Mouse (Mus musculus) left cerebral cortex, adult 8-10 months (tissue): Measurements from ENCODE around the gene Hoxb13. TPM values are rescaled to one million over a fixed set of nuclear protein-coding genes. Genes with fewer than 3 reads are reported as not detected.

Experiments used
- DNase-seq, 2 experiments: peaks; one replicate each; pipeline ENCODE4 v3.0.0; 2022; ENCODE audit warnings: low spot score in 2 of 2
- total RNA-seq, 4 experiments: library from RNA; stranded (reverse); gene quantifications; 2 replicates each; pipeline ENCODE4 v1.2.4; 2022

Gene Hoxb13
- not detected for total RNA-seq

GRCm38 (mm10) chr11:96193521-96194400, at the start of gene Hoxb13:
TSS of gene Hoxb13 (plus strand) at chr11:96194316.
- DNase-seq, result no peak

- DNase-seq, result peak in 1 of 2 experiments; percentile 19
Observed at GRCm38 (mm10) chr11:96145622-96146270, 48.4 kb upstream of the Hoxb13 start.

DNA sequence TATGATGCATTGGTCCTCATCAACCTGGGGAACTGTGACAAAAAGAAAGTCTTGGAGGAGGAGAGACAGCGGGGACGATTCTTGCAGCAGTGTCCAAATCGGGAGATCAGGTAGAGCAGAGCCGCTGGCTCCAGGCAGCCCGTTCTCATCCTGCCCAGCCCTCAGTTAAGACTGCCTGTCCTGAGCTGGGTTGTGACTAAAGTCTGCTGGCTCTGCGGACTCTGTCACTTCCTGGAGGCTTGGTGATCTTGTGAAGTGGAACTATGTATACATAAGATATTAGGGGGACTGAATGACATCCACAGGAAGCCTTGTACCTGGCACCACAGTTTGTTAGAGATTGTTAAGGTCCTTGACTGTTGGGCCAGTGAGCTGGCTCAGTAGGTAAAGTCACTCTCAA, 46.6 kb upstream of the Hoxb13 start:
- no peak for DNase-seq

GRCm38 (mm10) chr11:96164769-96165168, 29.3 kb upstream of the Hoxb13 start:
- DNase-seq, result no peak

GRCm38 (mm10) chr11:96168125-96168524, 26.0 kb upstream of the Hoxb13 start:
- DNase-seq, result no peak

DNA sequence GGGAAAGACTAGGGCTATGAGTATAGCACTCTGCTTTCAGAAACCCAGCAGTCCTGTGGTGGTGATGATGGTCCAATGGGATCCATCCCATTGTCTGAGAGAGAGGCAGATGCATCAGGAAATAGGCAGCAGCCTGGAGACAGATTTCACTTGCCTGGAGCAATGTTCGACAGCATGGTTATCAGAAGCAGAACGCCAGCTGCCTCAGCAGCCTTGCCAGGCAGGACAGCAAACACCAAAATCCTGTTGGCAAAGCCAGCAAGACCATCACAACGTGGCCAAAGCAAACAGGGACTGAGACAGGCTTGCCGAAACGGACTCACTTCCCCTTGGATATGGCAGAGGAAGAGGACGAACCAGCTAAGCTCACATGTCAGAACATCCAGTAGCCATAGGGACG, 25.1 kb upstream of the Hoxb13 start:
- no peak for DNase-seq

GRCm38 (mm10) chr11:96170711-96171379, 23.3 kb upstream of the Hoxb13 start:
- no peak for DNase-seq

- DNase-seq, result no peak
Observed at GRCm38 (mm10) chr11:96171601-96172000, 22.5 kb upstream of the Hoxb13 start.

- no peak for DNase-seq
Observed at GRCm38 (mm10) chr11:96172511-96173287, 21.4 kb upstream of the Hoxb13 start.

DNA sequence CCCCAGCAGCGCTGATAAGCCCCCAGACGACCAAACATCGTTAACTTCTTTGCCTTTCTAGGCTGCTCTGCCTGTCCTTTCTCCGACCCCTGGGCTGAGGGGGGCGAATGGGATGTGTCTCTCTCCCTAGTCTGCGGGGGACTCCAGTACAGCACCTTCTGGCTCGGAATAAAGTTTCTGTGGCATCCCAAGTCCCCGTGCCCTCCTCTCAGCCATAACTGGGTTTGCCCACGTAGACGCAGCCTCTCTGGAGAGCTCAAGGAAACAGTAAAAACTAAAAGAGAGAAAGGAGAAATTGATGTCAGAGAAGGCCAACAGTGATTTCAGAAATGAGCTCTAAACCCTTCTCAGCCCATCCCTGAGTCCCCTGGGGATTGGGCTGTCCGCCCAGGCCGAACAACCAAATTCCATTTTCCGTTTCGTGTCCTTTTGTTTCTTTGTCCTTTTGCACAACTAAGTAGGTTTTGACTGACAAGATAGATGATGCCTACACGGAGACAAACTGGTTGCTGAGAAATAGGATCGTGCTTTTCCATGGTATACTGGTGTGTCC, 20.8 kb upstream of the Hoxb13 start:
- DNase-seq, result no peak

DNA sequence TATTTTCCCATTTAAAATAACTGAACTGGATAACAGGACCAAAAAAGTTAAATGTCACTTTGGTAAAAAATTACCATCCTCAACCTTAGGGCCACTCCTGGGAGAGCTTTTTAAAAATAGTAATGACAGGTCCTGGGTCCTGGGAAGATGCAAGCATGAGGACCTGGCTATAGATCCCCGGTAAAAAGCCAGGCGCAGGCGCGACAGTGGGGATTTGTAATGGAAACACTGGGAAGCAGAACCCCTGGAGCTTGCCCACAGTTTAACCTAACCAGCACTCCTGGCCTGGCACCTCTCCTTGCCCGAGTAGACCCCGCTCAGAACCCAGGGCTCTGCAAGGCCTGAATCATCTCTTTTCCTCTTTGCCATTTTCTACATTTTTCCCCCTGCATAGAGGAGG, 19.2 kb upstream of the Hoxb13 start:
- DNase-seq, result no peak

GRCm38 (mm10) chr11:96175511-96175910, 18.6 kb upstream of the Hoxb13 start:
- no peak for DNase-seq

DNA sequence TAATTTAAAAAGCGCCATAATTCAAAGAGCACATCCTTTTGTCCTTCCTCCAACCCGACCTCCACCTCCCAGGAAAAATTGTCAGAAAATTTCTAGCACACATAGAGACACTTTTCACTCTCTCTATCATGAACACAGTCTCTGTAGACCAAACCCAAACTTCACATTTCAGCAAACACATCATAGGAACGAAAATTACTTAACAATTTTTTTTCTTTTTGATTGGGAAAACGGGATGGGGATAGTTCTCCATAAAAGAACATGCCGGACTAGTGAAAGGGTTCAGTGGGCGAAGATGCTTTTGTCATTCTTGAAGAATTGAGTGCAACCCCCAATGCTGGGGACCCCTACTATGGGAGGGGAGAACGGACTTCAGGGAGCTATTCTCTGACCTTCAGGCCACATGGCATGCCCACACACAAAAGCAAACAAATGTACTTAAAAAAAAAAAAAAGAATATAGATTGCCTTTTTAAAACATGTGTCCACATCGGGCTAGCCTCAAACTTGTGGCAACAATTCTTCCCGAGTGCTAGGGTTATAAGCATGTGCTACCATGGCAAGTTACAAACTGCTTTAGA, 18.1 kb upstream of the Hoxb13 start:
- no peak for DNase-seq

DNA sequence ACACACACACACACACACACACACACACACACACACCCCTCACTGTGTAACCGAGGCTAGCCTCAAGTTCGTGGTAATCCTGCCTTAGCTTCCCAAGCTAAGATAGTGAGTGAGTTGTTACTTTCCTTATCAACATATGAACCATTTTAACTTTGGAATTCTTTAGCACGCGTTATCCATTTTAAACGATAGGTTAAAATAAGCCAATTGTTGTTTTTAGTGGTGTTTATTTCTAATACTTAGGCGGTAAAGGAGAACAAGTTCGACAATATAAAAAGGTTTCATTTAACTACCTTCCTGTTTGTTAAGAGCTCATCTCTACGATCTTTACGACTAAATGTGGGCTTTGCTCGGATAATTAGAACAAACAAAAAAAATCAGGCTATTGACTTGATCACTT, 17.3 kb upstream of the Hoxb13 start:
- DNase-seq, result no peak

DNA sequence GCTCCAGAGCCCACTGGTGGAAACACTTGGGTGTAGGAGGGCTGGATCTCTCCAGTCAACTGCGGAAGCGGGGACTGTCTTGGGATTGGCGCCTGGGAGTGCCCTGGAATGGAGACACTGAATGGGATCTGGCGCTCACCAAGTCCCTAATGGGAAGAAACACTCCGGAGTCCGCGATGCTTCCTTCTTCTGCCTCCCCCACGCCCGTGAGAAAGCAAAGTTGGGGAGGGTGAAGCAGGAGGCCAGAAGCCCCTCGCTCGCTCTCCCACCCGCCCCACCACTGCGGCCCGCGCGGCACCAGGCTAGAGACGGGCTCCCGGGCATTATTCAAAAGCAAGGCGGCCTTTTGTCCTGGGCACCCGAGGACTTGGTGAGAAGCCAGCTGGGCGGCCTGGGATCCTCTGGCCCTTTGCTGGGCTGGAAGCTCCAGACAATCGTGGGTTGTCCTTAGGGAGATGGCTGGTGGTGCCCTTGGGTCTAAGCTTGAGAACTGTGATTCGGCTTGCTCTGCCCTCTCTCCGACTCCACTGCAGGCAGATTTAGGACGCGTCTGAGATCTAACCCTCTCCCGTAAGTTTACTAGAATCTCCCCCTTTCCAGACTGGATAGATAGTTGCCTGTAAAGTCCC, 16.5 kb upstream of the Hoxb13 start:
- DNase-seq, result no peak

DNA sequence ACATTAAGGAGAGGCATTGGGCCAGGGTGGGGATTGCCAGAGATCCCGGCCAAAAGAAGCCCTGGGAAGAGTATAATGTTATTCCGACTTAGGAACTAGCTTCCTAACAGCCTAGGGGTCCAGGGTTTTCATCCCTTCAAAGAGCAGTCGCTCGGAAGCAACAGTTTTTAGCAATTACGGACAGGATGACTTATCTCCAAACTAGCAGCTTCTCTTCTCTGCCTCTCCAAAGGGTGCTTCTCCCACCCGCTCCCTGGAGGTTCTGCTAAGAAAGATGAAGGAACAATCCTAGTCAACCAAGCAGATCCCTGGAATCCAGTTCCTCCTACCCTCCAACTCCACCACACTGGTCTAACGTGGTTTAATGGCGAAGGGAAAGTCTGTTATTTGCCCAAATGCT, 15.8 kb upstream of the Hoxb13 start:
- no peak for DNase-seq

GRCm38 (mm10) chr11:96178911-96179503, 15.1 kb upstream of the Hoxb13 start:
- no peak for DNase-seq

DNA sequence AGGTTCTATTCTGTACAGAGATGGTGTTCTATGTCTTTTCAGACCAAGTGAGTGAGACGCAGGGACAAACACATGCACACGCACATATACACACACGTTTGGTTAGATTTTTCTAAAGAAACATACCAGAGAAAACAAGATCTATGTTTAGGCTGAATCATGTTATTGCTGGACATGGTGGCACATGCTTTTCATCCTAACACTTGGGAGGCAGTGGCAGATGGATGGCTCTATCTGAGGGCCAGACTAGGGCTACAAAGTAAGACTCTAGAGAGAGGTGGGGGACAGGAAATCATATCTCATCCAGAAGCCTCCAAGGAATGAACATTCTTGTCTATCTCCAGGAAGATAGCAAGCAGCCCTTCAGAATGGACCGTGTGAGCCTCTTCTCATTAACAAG, 13.1 kb upstream of the Hoxb13 start:
- no peak for DNase-seq

- DNase-seq, result no peak
Observed at GRCm38 (mm10) chr11:96184233-96184632, 9.9 kb upstream of the Hoxb13 start.

- DNase-seq, result no peak
Observed at GRCm38 (mm10) chr11:96187321-96187720, 6.8 kb upstream of the Hoxb13 start.
